Mouse (Mus musculus) common myeloid progenitor, adult 5-6 weeks (primary cell): ENCODE results near the gene Gm1604a. TPM values are rescaled to one million over a fixed set of nuclear protein-coding genes. Genes with fewer than 3 reads are reported as not detected.
"Not testable (repeated sequence)": the region's sequence is repeated elsewhere in the genome, so short reads cannot be mapped to it uniquely, and the experiment has no call there.

Source experiments
- ATAC-seq: replicated peaks from 2 replicates; pipeline ENCODE4 v1.8.0; 2016; ENCODE audit warnings: low read depth, mild to moderate bottlenecking, moderate TSS enrichment, inconsistent platforms; ENCODE audit not compliant: poor library complexity, severe bottlenecking
- total RNA-seq: library from RNA; stranded (forward); fragments of 200-1000, 187-1606 nt; gene quantifications from 2 replicates; pipeline ENCODE4 v1.2.3, GENCODE M21; 2017

The Gm1604a gene
- total RNA-seq, 1 experiment from 2014 or later, result 0.41 TPM

GRCm38 (mm10) chr17:7033192-7034166, 8.1 kb downstream of the Gm1604a start:
- ATAC-seq, result peak; percentile 62

DNA sequence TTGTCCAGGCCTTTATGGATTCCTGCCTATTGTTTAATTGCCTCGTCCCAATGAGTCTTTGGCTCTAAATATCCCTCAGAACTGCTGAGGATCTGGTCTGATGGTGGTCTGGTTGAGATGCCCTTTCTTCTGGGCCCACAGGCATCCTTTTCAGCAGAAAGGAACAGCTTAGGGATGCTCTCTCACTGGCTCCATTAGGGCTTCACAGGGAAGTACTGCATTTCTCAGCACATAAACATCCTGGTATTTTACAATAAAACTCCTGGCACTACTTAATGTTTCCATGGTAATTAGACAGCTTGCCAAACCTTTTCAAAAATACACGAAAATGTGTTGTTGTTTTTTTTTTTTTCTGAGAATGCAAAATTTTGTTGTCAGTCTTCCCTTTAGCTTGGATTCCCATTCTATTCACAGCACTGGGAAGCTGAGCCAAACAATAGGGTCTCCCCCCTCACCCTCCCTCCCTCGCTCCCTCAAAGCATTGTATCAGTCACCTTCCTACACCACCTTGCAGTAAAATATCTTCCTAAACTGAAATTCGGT, 43.7 kb downstream of the Gm1604a start:
- not testable (repeated sequence) for ATAC-seq

DNA sequence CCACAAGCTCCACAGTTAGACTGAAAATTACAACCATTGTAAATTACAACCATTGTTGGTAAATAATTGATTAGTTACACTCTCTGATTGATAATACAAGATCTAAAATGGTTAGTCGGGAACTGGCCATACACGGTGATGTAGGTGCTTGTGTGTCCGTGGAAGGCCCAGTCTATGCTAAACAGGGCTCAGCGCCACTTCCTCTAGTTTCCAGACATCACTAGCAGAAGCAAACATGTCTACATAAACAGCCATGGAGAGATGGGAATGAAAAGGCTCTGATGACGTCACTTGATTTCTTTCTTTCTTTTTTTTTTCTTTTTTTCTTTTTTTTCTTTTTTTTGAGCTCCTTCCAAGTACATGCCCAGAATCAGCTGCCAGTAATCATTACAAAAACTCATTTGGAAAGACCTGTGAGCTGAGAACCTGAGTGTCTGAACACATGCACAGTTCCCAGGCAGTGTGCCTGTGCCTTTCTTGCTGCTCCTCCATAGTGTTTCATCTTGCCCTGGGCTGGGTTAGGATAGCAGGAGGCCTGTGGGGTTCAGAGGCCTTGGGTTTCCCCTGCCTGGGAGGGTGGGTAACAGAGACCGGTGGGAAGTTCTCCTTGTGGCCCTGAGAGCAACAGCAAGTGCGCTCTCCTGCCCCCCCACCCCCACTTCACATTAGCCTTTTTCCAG, 44.3 kb downstream of the Gm1604a start:
- ATAC-seq, result not testable (repeated sequence)

DNA sequence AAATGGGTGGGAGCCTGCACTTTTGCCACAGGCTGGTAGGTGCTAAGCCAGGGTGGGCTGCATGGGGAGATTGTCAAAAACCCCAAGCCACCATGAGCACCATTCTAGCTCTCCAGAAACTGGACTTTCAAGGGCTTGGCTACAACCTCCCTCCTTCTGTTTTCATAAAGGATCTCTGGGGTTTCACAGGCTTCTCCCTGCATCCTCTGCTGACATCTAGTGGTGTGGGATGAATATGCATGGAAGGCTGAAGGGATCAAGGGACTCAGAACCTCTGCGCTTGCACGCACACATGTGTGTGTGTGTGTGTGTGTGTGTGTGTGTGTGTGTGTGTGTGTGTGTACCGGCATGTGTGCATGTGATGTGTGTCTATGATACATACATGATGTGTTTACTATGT, 49.1 kb downstream of the Gm1604a start:
- ATAC-seq, result peak; percentile 68

- peak; percentile 81 for ATAC-seq
These were observed 50.2 kb downstream of the Gm1604a start for GRCm38 (mm10) chr17:7075519-7075918.

GRCm38 (mm10) chr17:7079558-7079957, 54.2 kb downstream of the Gm1604a start:
- peak; percentile 62 for ATAC-seq

- ATAC-seq, result not testable (repeated sequence)
These were observed 59.2 kb downstream of the Gm1604a start for GRCm38 (mm10) chr17:7084523-7084922.

DNA sequence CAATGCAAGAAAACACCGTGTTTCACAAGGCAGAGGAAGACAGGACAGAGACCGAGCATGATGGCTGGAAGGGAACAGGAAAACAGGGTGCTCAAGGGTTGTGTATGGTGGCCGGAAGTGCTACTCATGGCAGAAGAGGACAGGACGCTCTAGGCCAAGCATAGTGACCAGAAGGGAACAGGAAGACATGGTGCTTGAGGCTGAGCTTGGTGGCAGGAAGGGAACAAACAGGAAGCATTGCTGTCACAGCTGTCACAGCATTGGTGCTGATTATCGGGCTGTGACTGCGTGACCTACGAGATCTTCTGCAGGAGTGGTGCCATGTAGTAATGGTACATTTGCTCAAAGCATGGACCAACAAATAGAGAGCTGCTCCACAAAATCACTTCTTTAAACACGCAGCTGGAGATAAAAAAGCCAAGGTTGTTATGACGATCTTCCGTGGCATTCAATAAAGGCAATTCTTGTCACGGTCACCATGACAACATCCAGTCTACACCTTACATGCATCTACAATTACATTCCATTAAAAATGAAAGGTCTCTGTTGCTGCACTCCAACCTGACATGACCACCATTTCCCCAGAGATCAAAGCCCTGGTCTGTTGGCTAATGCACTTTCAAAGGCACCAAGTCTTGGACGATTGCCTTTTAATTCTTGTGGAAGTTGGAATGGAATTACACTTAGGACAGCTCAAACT, 60.3 kb downstream of the Gm1604a start:
- ATAC-seq, result peak; percentile 67

DNA sequence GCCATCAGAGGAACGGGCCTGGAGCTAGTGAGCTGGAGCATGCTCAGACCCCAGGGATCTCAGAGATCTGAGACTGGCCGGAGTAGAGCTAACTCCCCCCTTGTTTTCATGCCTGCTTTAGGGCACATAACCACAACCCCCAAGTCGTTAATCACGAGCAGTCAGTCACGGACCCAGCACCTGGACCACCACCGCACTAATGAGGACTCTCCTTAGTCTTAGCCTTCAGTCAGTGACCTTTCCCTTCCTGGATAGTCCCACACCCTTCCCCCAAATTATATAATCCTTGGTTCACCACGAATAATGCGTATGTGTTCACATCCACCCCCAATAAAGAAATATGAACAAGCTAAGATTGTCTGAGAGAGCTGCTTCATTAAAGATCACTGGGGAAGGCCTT, 61.5 kb downstream of the Gm1604a start:
- ATAC-seq, result not testable (repeated sequence)

GRCm38 (mm10) chr17:7097835-7098519, 72.6 kb downstream of the Gm1604a start:
- peak; percentile 87 for ATAC-seq

- not testable (repeated sequence) for ATAC-seq
These were observed 73.7 kb downstream of the Gm1604a start for GRCm38 (mm10) chr17:7099096-7099495.

GRCm38 (mm10) chr17:7102945-7103344, 77.6 kb downstream of the Gm1604a start:
- peak; percentile 75 for ATAC-seq

DNA sequence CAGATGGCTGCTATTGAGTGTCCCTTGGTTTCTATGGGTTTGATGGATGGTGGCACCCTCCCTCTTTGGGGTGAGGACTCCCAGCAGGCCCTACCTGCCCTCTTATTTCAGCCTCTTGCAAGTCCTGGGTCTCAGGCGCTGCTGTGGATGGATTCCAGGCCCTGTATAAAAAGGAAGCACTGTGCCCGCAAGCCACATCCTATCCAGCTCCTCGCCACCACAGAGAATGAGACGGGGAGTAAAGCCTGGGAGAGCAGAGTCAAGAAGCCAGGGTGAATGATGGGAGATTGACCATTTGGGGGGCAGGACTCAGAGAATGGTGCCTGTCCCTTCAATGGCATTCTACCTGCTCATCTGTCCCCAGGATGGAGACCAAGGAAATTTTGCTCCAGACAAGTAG, 86.3 kb downstream of the Gm1604a start:
- ATAC-seq, result peak; percentile 83

- peak; percentile 76 for ATAC-seq
These were observed 90.9 kb downstream of the Gm1604a start for GRCm38 (mm10) chr17:7116265-7116664.

DNA sequence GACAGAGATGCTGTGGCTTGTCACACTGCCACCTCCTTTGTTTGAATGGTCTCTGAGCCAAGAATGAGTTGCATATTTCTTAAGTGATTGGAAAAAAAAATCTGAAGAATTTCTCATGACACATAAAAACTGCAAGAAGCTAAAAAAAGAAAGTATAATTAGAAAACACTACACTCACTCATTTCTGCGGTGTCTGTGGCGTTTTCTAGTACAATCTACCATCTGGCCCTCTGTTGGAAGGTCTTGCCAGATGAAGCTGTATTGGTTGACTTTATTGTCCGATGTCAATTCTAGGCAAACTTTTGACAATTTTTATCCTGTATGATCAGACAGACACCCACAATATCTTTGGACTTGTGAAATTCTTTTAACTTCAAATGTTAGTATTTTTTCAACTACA, 95.5 kb downstream of the Gm1604a start:
- ATAC-seq, result not testable (repeated sequence)

DNA sequence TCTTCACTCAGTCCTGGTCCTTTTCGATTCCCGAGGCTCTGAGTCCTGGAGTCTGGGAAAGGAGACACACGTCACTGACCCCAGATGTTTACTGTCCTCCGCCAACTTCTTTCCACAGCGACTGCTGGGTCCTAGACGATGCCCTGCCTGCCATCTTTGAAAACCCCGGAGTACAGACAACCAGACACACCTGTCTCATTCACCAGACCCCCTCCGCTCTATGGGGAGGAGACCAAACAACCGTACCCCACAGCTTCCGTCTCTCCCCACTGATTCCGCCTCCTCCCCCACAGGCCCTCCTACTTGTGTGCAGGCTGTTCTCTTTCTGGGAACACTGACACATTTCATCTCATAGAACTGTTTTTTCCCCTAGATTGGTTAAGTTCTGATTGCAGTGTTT, 97.2 kb downstream of the Gm1604a start:
- not testable (repeated sequence) for ATAC-seq

DNA sequence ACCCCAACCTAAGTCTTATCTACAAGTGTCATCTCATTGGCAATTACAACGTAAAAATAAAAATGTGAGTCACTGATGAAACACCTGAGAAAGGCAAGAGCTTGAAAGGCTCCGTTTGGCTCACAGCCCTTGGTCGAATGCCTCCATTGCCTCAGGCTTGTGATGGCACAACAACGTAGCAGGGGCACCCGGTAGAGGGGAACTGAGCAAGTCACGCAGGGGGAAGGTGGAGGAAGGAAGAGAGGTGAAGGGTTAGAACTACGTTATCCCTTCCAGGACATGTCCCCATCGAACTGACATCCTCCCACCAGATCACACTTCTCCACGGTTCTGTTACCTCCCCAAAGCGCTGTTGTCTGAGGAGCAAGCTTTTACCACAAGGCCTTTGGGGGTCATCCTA, 101.1 kb downstream of the Gm1604a start:
- not testable (repeated sequence) for ATAC-seq

DNA sequence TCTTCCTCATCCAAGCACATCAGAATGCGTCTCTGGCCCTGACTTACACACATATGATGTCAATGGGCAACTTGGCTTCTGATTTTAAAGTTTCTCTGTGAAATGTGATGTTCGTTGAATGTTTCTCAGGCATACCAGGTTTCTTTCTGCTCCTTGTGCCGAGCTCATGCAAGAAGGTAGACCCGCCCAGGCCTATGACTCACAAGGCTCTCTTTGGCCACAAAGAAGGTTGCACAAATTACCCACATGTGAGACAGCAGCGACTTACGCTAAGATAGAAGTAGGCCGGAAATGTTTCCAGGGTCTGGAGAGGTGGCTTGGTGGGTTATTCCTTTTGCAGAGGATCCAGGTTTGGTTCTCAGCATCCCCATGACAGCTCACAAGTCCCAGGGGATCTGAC, 108.6 kb downstream of the Gm1604a start:
- ATAC-seq, result not testable (repeated sequence)

DNA sequence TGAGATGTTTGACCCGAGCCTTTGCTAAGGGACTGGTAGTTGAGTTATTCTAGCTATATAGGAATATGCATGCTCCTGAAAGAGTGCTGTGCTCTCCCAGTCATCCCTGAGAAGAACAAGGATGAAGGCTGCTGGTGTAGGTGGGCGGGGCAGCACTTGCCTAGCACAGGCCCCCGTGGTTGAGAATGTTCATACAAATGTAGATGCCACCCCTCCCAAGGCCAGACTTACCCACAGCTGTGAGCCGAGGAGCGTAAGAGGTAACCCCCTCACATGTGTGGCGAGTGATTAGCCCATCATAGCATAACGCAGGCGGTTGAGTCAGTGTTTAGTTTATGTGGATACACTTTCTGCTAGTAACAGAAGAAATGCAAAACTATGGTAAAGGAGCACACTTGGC, 109.9 kb downstream of the Gm1604a start:
- ATAC-seq, result not testable (repeated sequence)
